Mouse (Mus musculus): ENCODE measurements around the gene Mcpt8.
"Not testable (repeated sequence)": the region's sequence is repeated elsewhere in the genome, so short reads cannot be mapped to it uniquely, and the experiment has no call there.

The Mcpt8 gene

GRCm38 (mm10) chr14:56082016-56082415 is 3.1 kb downstream of the Mcpt8 start:
- no peak for DNase-seq (ENCODE audit: low read depth, low spot score)
- Histone ChIP-seq H3K27me3 (ENCODE audit: control insufficient read depth, insufficient read depth, low read length, poor library complexity, severe bottlenecking) (no peaks in the 10 kb centered on the region), H3K36me3 (ENCODE audit: control insufficient read depth, insufficient read depth, low read length, poor library complexity, severe bottlenecking) (no peaks in the 10 kb centered on the region)

- H3K27me3 ChIP-seq (ENCODE audit: control insufficient read depth, insufficient read depth, low read length, poor library complexity, severe bottlenecking); H3K36me3 ChIP-seq (ENCODE audit: control insufficient read depth, insufficient read depth, low read length, poor library complexity, severe bottlenecking); DNase-seq (ENCODE audit: low read depth, low spot score): not testable (repeated sequence)
These were observed 22.9 kb downstream of the Mcpt8 start, which contains the start of gene Mcpt4 for GRCm38 (mm10) chr14:56062213-56062612. Gene Mcpt4, minus strand, starts transcription at chr14:56062313.

DNA sequence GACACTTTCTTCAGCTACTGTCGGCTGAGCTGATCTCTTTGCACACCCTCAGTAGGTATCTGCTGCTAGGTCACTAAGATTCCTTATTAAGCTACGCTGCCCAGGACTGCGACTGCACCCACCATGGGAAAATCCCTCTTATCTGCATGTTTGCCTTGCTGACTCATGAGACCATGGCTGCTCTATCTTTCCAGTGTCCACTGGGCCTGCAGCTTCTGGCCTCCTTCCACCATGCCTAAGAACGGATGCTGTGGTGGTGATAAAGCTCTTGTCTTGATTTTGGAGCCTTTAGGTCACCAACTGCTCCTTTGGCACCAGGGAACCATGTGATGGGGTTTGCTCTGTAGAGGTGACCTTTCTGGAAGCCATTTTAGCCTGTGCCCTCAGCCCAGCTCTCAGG is 27.4 kb downstream of the Mcpt8 start:
- Histone ChIP-seq H3K27me3 (ENCODE audit: control insufficient read depth, insufficient read depth, low read length, poor library complexity, severe bottlenecking) (no peaks in the 10 kb centered on the region; the same call in 1 of the 2 replicates), H3K36me3 (ENCODE audit: control insufficient read depth, insufficient read depth, low read length, poor library complexity, severe bottlenecking) (no peaks in the 10 kb centered on the region)
- DNase-seq (ENCODE audit: low read depth, low spot score), result no peak

GRCm38 (mm10) chr14:56055408-56055807 is 29.7 kb downstream of the Mcpt8 start:
- no peaks in the 10 kb centered on the region for H3K27me3 ChIP-seq (ENCODE audit: control insufficient read depth, insufficient read depth, low read length, poor library complexity, severe bottlenecking)
- no peak for DNase-seq (ENCODE audit: low read depth, low spot score)
- no peaks in the 10 kb centered on the region for H3K36me3 ChIP-seq (ENCODE audit: control insufficient read depth, insufficient read depth, low read length, poor library complexity, severe bottlenecking)

DNA sequence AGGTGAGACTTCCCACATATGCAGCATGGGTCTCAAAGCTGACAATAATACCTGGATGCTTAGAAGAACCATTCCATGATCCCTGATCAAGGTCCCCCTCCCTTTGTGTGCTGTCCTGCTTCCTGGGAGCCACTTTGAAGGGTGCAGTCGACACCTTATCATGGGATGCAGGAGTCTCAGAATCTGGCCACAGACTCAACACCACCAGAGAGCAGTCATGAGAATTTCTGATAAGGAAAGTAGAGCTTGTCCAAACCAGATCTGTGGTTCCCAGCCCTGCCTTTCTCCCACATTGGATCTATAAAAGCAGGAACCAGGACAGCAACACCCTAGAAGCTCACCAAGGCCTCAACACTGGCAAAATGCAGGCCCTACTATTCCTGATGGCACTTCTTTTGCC is 43.3 kb downstream of the Mcpt8 start, which contains the start of gene Mcpt2:
Gene Mcpt2 (plus strand): TSS at position 250 of the 400 bp plus-strand sequence.
- H3K36me3 ChIP-seq (ENCODE audit: control insufficient read depth, insufficient read depth, low read length, poor library complexity, severe bottlenecking); H3K27me3 ChIP-seq (ENCODE audit: control insufficient read depth, insufficient read depth, low read length, poor library complexity, severe bottlenecking); DNase-seq (ENCODE audit: low read depth, low spot score): not testable (repeated sequence)

DNA sequence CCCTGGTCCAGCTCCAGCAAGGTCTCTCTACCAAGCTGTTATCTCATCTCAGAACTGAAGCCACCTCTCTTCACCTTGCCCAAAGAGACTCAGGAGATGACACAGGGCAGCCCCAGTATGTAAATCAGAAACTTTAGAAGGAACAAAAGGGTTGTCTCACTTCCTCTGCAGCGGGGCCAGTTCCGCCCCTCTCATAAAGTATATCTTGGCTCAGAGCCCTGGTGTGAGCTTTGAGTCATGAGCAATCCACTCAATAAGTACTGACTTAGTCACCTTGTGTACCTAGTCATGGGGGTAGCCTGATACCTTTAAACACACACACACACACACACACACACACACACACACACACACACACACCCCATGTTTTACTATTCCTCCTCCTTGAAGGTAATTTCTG is 50.6 kb downstream of the Mcpt8 start:
- Histone ChIP-seq H3K36me3 (ENCODE audit: control insufficient read depth, insufficient read depth, low read length, poor library complexity, severe bottlenecking) (no peaks in the 10 kb centered on the region), H3K27me3 (ENCODE audit: control insufficient read depth, insufficient read depth, low read length, poor library complexity, severe bottlenecking) (no peaks in the 10 kb centered on the region)
- DNase-seq (ENCODE audit: low read depth, low spot score), result no peak

Data from splenic B cell, adult 2 months (primary cell).